Mouse (Mus musculus) heart, embryonic 15.5 days (tissue): ENCODE measurements at regions not wholly inside any gene's neighbourhood (a gene's known extent, or its start where the extent isn't known, plus 50 kb on each side); places are given as distances from the start of the nearest gene placed in this dataset.

Experiments
- ATAC-seq: fragments of 200-750 bp; cut with Nextera tagmentation; replicated peaks from 2 replicates; pipeline ENCODE4 v1.8.0; 2017; ENCODE audit warnings: low read depth, moderate TSS enrichment; ENCODE audit not compliant: insufficient number of reproducible peaks, insufficient read depth, low FRiP score
- H3K27ac ChIP-seq: fragments of 300-500 bp; sonication (generic); 2 replicates; pipeline ENCODE4 v1.5.1; 2015; ENCODE audit warnings: mild to moderate bottlenecking, inconsistent platforms
- H3K27me3 ChIP-seq: fragments of 300-500 bp; sonication (generic); 2 replicates; pipeline ENCODE4 v1.6.1; 2015; ENCODE audit warnings: inconsistent platforms
- H3K36me3 ChIP-seq: fragments of 300-500 bp; sonication (generic); 2 replicates; pipeline ENCODE4 v1.6.1; 2015; ENCODE audit warnings: mild to moderate bottlenecking, inconsistent platforms
- H3K4me1 ChIP-seq: fragments of 300-500 bp; sonication (generic); replicated peaks from 2 replicates; pipeline ENCODE4 v1.6.1; 2015; ENCODE audit warnings: inconsistent platforms
- H3K4me2 ChIP-seq: fragments of 300-500 bp; sonication (generic); 2 replicates; pipeline ENCODE4 v1.6.1; 2015; ENCODE audit warnings: inconsistent platforms, mild to moderate bottlenecking, moderate library complexity
- H3K4me3 ChIP-seq: fragments of 300-500 bp; sonication (generic); 2 replicates; pipeline ENCODE4 v1.5.1; 2015; ENCODE audit warnings: mild to moderate bottlenecking, inconsistent platforms
- H3K9ac ChIP-seq: fragments of 300-500 bp; sonication (generic); 2 replicates; pipeline ENCODE4 v1.6.1; 2015; ENCODE audit warnings: mild to moderate bottlenecking, inconsistent platforms
- H3K9me3 ChIP-seq: fragments of 300-500 bp; sonication (generic); replicated peaks from 2 replicates; pipeline ENCODE4 v1.6.1; 2016; ENCODE audit warnings: inconsistent platforms
- WGBS: fragments of 180-500 bp; shearing (Covaris S2); methylation state at CpG from one replicate; pipeline ENCODE4 v1.1.7; 2015; ENCODE audit warnings: mixed read lengths; 5-methylcytosine and 5-hydroxymethylcytosine counted together

DNA sequence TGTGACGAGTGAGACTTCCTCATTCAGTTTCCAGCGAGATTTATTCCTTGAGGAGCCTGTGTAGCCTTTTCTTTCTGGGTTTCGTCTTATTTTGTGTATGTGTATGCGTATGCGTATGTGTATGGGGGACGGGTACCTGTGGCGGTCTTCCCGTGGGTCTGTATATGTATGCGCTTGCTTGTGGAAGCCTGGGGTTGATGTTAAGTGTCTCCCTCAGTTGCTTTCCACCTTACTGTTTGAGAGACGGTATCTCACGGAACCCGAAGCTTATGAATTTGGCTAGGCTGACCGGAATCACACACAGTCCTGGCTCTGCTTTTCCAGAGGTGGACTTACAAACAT lies 87.1 kb downstream of the Ankrd50 start:
- Histone ChIP-seq H3K4me3 (no peak overlapping the region), H3K27me3 (no peaks in the 10 kb centered on the region), H3K9ac (no peak overlapping the region), H3K36me3 (no peaks in the 10 kb centered on the region), H3K4me1 (peaks cover 5% of the 10 kb centered on the region; the same call in 1 of the 2 replicates), H3K4me2 (no peak overlapping the region), H3K27ac (no peak overlapping the region), H3K9me3 (no peaks in the 10 kb centered on the region)
- 74% methylated on average over 13 of the region's 13 CpGs for WGBS
- no peak for ATAC-seq

DNA sequence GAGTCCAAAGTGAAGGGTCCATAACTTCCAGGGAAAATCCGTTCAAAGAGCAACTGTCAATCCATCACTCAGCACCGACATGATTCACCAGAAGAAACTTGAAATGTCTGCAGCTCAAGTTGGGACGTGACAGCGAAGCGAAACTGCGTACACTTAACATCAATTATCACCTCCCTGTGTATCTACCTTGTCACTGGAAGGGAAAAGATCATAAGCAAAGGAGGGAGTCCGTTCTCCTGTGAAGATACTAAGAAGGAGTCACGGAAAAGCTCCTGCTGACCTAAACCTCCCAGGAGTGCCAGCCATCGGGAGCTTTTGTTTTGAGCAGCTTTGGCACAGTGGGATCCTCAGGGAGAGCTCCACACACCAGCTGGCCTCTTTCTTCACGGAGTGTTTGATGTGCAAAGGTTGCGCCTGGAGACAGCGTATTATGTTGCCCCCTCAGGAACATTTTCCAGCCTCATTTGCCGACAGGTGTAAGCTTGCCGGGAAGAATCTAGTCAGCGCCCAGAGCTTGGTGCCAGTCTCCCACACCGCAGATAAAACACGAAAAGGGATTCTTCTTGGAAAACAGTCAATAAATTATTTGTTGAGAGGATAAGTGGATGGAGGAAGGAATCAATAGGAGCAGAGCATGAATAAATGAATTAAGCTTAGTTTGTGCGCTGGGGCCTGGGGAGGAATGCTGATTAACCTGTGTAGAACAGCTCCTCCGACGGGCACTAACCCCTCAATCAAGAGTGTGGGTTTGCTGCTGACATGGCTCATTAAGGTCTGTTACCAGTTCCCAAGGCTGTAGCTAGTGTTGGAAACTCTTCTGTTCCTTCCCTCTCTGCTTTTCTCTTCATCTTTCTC lies 87.7 kb downstream of the Ankrd50 start:
- H3K9me3 ChIP-seq = no peaks in the 10 kb centered on the region
- H3K27ac ChIP-seq = no peak overlapping the region
- peaks cover 5% of the 10 kb centered on the region; the same call in 1 of the 2 replicates for H3K4me1 ChIP-seq
- H3K9ac ChIP-seq = peak overlapping the region; percentile 9; the same call in 1 of the 2 replicates
- H3K36me3 ChIP-seq = no peaks in the 10 kb centered on the region
- H3K27me3 ChIP-seq = no peaks in the 10 kb centered on the region
- 7% methylated on average over 20 of the region's 20 CpGs for WGBS
- peak overlapping the region; percentile 62 for H3K4me2 ChIP-seq
- ATAC-seq = no peak
- peak overlapping the region; percentile 42 for H3K4me3 ChIP-seq

DNA sequence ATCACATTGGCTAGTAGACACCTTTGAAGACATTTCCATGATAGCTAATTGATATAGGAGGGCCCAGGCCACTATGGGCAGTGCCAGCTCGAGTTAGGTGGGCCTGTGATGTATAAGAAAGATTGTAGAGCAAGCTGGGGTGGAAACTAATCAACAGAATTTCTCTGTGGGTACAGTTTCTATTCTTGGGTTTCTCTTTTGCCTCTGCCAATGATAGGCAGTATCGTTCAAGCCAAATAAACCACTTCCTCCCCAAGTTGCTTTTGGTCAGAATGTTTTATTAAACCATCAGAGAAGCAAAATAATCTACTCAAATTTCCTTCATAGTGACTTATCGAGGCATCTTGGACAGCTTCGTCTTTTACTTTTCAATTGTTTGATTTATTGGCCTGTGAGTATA lies 90.3 kb downstream of the Ankrd50 start:
- no peaks in the 10 kb centered on the region for H3K27me3 ChIP-seq
- no peak overlapping the region for H3K4me2 ChIP-seq
- H3K4me3 ChIP-seq = no peak overlapping the region
- 70% methylated on average over 4 of the region's 4 CpGs for WGBS
- H3K27ac ChIP-seq = no peak overlapping the region
- peaks cover 5% of the 10 kb centered on the region; the same call in 1 of the 2 replicates for H3K4me1 ChIP-seq
- H3K9ac ChIP-seq = no peak overlapping the region
- no peaks in the 10 kb centered on the region for H3K36me3 ChIP-seq
- H3K9me3 ChIP-seq = no peaks in the 10 kb centered on the region
- no peak for ATAC-seq

DNA sequence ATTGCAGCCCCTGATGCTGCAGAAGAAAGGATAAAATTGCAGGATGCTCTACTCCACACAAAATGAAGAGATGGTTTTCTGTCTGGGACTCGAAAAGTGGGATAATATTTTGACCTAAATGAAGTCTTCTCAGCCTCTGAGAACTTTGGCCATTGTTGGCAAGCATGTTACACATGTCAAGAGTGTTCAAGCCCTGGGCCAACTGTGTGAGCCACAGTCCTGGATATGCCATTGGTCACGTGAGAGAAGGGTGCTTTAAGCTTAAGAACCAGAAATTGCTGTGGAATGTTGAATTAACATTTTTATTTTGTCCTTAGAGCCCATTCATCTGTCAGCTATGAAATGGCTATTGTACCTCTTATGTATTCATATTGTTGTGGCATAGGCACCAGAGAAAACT lies 95.0 kb downstream of the Ankrd50 start:
- Histone ChIP-seq H3K4me1 (no peaks in the 10 kb centered on the region), H3K9ac (no peak overlapping the region), H3K36me3 (no peaks in the 10 kb centered on the region), H3K4me3 (no peak overlapping the region), H3K27me3 (no peaks in the 10 kb centered on the region), H3K27ac (no peak overlapping the region), H3K4me2 (no peak overlapping the region), H3K9me3 (0 out of 2 replicates have a peak, but pooled peaks cover 4% of the 10 kb centered on the region)
- 76% methylated on average over 2 of the region's 2 CpGs for WGBS
- ATAC-seq = no peak

DNA sequence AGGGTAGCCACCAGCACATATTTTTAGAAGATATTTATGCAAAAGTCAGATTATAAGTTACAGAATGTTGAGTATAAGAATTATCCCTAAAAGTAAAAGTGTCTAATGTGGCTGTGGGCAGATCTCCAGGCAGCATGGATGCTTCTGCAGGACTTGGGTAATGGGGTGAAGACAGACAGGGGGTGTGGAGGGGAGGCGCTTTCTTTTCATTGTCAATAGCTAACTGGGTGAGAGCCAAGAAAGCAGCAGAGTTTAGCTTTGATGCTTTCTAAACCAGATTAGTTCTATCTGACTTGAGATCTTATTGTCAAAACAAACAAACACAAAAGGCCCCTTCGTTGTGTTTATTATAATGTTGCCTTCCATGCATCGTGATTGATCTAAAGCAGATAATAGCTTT lies 95.7 kb downstream of the Ankrd50 start:
- H3K27ac ChIP-seq = no peak overlapping the region
- no peak for ATAC-seq
- no peak overlapping the region for H3K9ac ChIP-seq
- H3K36me3 ChIP-seq = no peaks in the 10 kb centered on the region
- H3K4me3 ChIP-seq = no peak overlapping the region
- no peaks in the 10 kb centered on the region for H3K4me1 ChIP-seq
- 0 out of 2 replicates have a peak, but pooled peaks cover 4% of the 10 kb centered on the region for H3K9me3 ChIP-seq
- H3K27me3 ChIP-seq = no peaks in the 10 kb centered on the region
- 37% methylated on average over 3 of the region's 3 CpGs for WGBS
- no peak overlapping the region for H3K4me2 ChIP-seq

DNA sequence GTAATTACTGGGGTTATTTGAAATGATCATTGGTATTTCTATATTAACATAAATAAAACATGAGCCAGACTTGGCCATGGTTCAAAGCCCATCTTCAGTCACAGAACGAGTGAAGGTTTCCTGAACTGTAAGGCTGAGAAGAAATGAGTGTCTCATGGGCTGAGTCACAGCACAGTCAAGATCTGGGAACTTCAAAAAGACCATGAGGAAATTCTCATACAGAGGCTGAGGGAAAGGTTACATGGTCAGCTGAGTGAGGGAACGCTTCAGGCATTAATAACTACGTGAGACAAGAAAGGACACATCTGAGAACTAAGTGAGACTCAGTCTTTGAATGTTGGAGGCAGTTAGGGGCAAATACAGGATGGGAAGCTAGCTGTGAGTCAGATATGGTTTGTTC lies 101.9 kb downstream of the Ankrd50 start:
- ATAC-seq = no peak
- Histone ChIP-seq H3K4me2 (no peak overlapping the region), H3K4me1 (no peaks in the 10 kb centered on the region), H3K9ac (no peak overlapping the region), H3K27ac (no peak overlapping the region), H3K36me3 (no peaks in the 10 kb centered on the region), H3K4me3 (no peak overlapping the region), H3K27me3 (no peaks in the 10 kb centered on the region), H3K9me3 (0 out of 2 replicates have a peak, but pooled peaks cover 4% of the 10 kb centered on the region)
- WGBS = 58% methylated on average over 3 of the region's 3 CpGs

DNA sequence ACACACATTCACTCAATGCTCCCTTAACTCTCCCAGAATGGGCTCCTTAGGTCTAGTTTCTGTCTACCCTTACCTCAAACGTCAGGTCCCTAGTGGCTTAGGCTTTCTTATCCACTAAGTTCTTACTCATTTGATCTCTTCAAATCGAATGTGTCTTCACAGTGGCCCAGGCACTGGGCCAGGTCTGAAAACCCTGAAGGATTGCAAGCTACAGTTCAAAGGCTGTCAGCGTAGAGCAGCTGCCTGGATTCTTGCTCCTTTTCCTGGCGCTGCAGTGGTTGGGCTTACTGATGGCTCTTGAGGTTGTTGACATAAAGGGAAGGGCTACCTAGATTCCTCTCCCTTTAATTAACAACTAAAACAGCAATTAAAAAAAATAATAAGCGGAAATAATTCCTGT lies 103.0 kb downstream of the Ankrd50 start:
- Histone ChIP-seq H3K27ac (no peak overlapping the region; the same call in 1 of the 2 replicates), H3K4me2 (no peak overlapping the region), H3K4me3 (no peak overlapping the region), H3K9me3 (0 out of 2 replicates have a peak, but pooled peaks cover 4% of the 10 kb centered on the region), H3K36me3 (no peaks in the 10 kb centered on the region), H3K9ac (no peak overlapping the region), H3K4me1 (no peaks in the 10 kb centered on the region), H3K27me3 (no peaks in the 10 kb centered on the region)
- ATAC-seq = no peak; the same call in 1 of the 2 replicates
- 34% methylated on average over 5 of the region's 5 CpGs for WGBS

DNA sequence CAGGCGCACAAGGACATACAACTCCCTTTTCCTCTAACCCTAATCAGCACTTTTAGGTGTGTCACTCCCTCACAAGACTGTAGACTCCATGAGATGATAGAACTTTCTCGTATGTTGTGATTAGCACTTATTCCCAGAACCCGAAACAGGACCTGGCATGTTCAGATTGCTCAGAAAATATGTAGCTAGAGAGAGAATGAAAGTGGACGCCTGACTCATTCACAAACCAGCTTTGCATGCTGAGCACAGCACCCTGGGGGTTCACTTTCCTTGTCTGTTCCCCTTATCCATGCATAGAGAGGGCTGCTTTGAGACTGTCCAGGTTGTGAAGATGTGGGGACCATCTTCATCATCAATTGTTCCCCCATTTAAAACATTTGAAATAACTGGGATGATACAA lies 111.0 kb downstream of the Ankrd50 start:
- ATAC-seq = no peak
- 62% methylated on average over 4 of the region's 4 CpGs for WGBS
- H3K4me1 ChIP-seq = no peaks in the 10 kb centered on the region
- no peak overlapping the region for H3K27ac ChIP-seq
- no peaks in the 10 kb centered on the region for H3K9me3 ChIP-seq
- no peaks in the 10 kb centered on the region for H3K27me3 ChIP-seq
- H3K9ac ChIP-seq = no peak overlapping the region
- H3K4me2 ChIP-seq = no peak overlapping the region
- H3K36me3 ChIP-seq = no peaks in the 10 kb centered on the region
- no peak overlapping the region for H3K4me3 ChIP-seq

DNA sequence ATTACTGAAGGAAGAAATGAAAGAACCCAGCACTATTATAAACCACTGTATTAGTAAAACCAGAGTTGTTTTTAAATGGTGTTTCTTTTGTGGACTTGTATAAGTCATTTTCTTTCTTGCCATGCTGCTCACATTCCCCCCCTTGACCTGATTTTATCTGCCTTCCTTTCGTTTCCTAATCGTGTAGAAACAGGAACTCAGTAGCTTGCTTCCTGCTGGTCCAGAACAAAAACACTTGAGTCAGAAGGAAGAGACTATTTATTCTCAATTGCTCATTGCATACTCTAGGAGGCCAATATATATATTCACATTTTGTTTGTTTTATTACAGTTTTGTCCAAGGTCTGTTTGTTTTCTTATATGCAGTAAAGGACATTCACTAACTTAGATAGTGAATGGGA lies 112.9 kb downstream of the Ankrd50 start:
- H3K36me3 ChIP-seq = no peaks in the 10 kb centered on the region
- no peak overlapping the region for H3K4me2 ChIP-seq
- H3K4me1 ChIP-seq = no peaks in the 10 kb centered on the region
- WGBS = 20% methylated on average over 2 of the region's 2 CpGs
- H3K27me3 ChIP-seq = no peaks in the 10 kb centered on the region
- no peaks in the 10 kb centered on the region for H3K9me3 ChIP-seq
- no peak overlapping the region for H3K27ac ChIP-seq
- ATAC-seq = no peak
- no peak overlapping the region for H3K4me3 ChIP-seq
- no peak overlapping the region for H3K9ac ChIP-seq

DNA sequence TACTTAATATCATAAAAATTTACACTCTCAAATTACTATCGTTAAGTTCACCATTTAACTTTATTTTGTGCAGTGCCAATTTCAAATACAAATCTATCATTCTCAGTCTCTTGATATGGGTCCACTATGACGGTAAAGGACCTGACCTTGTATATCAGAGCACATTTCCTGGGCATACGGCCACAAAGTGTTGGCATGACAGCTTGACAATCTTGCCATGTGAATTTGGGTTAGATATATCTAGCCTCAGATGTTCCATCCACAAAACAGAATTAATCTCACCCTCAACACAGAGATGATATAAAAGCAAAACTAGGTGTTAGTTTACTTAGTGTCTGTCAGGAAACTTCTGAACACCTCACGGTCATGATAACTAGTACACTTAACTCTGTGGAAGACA lies 120.8 kb downstream of the Ankrd50 start:
- no peaks in the 10 kb centered on the region for H3K27me3 ChIP-seq
- WGBS = 59% methylated on average over 4 of the region's 4 CpGs
- H3K4me2 ChIP-seq = no peak overlapping the region
- H3K9me3 ChIP-seq = no peaks in the 10 kb centered on the region
- H3K9ac ChIP-seq = no peak overlapping the region
- no peak for ATAC-seq
- no peaks in the 10 kb centered on the region for H3K36me3 ChIP-seq
- H3K4me1 ChIP-seq = peaks cover 11% of the 10 kb centered on the region
- no peak overlapping the region for H3K4me3 ChIP-seq
- no peak overlapping the region for H3K27ac ChIP-seq

DNA sequence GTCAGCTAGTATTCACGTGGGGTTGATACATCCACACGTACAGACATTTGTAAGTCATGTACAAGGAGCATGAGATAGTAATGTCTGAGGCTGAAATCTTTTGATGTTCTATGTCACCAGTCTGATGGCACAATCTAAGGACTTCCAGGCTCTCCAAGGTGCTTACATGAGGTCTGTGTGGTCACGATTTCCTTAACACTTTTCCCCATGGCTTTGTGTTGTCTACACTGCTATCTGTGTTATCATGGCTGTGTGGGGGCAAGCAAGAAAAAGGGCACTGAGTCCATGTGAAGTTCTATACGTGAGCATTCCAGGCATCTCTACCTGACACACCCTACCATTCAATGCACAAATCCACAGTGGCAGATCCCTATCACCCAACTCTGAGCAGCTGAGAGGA lies 123.2 kb downstream of the Ankrd50 start:
- H3K36me3 ChIP-seq = no peaks in the 10 kb centered on the region
- ATAC-seq = no peak
- H3K9ac ChIP-seq = no peak overlapping the region
- peaks cover 23% of the 10 kb centered on the region for H3K4me1 ChIP-seq
- no peak overlapping the region for H3K4me3 ChIP-seq
- no peaks in the 10 kb centered on the region for H3K9me3 ChIP-seq
- no peak overlapping the region for H3K27ac ChIP-seq
- H3K27me3 ChIP-seq = no peaks in the 10 kb centered on the region
- WGBS = 58% methylated on average over 4 of the region's 4 CpGs
- no peak overlapping the region for H3K4me2 ChIP-seq

DNA sequence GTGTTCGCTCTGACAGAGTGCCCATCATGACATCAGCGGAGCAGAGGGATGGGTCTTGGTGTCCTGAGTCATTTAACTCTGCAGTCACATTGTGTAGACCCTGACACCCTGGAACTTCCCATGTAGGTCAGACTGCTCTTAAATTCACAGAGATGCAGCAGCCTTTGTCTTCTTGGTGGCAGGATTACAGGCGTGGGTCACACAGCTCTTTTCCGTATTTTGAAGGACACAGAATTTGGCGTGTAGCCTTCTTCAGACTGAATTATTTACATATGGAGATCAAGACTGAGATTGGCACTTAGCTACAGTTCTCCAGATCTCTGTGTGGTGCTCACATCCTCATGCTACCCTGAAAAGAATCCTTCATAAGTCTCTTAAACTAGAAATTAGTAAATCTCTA lies 123.7 kb downstream of the Ankrd50 start:
- Histone ChIP-seq H3K4me1 (peaks cover 23% of the 10 kb centered on the region), H3K4me2 (no peak overlapping the region), H3K9ac (no peak overlapping the region), H3K36me3 (no peaks in the 10 kb centered on the region), H3K9me3 (no peaks in the 10 kb centered on the region), H3K4me3 (no peak overlapping the region), H3K27ac (peak overlapping the region; percentile 56), H3K27me3 (no peaks in the 10 kb centered on the region)
- 61% methylated on average over 5 of the region's 5 CpGs for WGBS
- ATAC-seq = no peak
